Mouse (Mus musculus) bone marrow, adult 2 months (tissue): Measurements from ENCODE around the gene Gm48551.

Experiments
- CTCF ChIP-seq: fragments of 200-500 bp; IDR thresholded peaks from 2 replicates; pipeline ENCODE4 v1.5.1; 2011; ENCODE audit warnings: low read length, control low read depth; ENCODE audit not compliant: control insufficient read depth, insufficient read depth
- POLR2A ChIP-seq: fragments of 200-500 bp; IDR thresholded peaks from 2 replicates; pipeline ENCODE4 v1.6.1; 2011; ENCODE audit warnings: low read depth, mild to moderate bottlenecking, control low read depth, low read length, borderline replicate concordance; ENCODE audit not compliant: control insufficient read depth

GRCm38 (mm10) chr10:81427804-81428506, 43.7 kb downstream of the Gm48551 start:
- no peak for TF ChIP-seq POLR2A
- TF ChIP-seq CTCF, result no peak
